Mouse (Mus musculus) olfactory bulb, adult 2 months (tissue): ENCODE measurements around the gene Supt16.

Experiments
- CTCF ChIP-seq: fragments of 200-500 bp; IDR thresholded peaks from 2 replicates; pipeline ENCODE4 v1.5.1; 2012; ENCODE audit warnings: low read depth, mild to moderate bottlenecking, low read length, moderate library complexity; ENCODE audit not compliant: insufficient read depth
- POLR2A ChIP-seq: fragments of 200-500 bp; IDR thresholded peaks from 2 replicates; pipeline ENCODE4 v1.6.1; 2012; ENCODE audit warnings: mild to moderate bottlenecking, low read depth, low read length, moderate library complexity; ENCODE audit not compliant: insufficient read depth

DNA sequence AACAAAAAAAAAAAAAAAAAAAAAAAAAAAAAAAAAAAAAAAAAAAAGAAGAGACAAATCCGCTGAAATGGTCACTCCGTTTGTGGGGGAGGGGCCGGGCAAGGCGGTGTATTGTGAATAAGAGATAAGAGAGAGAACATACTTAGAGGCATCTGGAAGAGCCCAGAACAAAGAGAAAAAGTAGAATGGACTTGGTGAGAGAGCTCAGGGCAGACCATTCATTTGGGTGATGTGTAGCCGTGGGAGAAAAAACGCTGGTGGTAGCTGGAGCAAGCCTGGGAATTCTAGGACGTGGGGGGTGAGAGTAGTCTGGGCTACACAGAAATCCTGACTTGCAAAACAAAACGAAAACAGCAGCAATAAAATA is 78.8 kb downstream of the Supt16 start:
- TF ChIP-seq CTCF (no peak), POLR2A (no peak)
